Mouse (Mus musculus) kidney, postnatal 14 days (tissue): ENCODE data around the gene Pou6f1.
"Not testable (repeated sequence)": the region's sequence is repeated elsewhere in the genome, so short reads cannot be mapped to it uniquely, and the experiment has no call there.

ENCODE experiments used
- DNase-seq: peaks from one replicate; pipeline ENCODE4 v3.0.0; 2022; ENCODE audit warnings: mixed read lengths

The Pou6f1 gene

GRCm38 (mm10) chr15:100616221-100616620, 16.4 kb upstream of the Pou6f1 start:
- DNase-seq: no peak

- DNase-seq: peak; percentile 95
Observed at GRCm38 (mm10) chr15:100615825-100616220, 16.0 kb upstream of the Pou6f1 start.

- peak; percentile 99 for DNase-seq
Observed at GRCm38 (mm10) chr15:100614996-100615824, 15.4 kb upstream of the Pou6f1 start, which contains the start of gene Dazap2. Gene Dazap2 (plus strand): TSS chr15:100615349.

DNA sequence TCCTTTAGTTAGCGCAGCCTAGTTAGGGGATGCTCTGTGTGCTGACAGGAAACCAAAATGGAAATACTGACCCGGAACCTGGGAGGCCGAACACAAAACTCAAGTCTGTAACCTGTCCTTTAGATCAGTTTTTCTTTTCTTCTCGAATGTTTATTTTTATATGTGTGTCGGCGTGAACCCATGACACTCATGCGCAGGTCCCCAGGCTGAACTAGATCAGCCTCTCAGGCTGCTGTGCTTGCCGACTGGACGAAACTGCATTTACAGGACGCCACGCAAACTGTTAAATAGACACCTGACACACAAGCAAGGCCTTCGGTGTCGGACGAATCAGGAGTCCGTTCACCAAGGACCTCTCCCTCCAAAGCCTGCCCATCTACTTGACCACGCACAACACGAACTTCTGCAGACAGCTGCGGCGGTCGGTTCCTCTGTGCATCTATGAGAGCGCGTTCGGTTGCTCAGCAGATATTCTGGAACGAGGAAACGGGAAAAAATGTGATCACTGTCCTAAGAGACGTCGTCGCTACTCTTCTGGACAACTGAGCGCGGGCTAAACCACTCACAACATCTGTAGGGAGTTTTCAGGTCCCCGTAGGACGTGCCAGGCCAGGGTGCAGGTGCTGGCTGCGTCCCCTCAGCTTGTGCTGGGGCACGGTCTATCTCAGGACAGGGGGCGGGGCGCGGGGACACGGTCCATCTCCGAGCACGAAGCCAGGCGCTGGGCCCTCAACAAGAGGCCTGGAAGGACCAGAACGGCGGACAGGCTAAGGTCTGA, 14.6 kb upstream of the Pou6f1 start:
- DNase-seq: no peak

GRCm38 (mm10) chr15:100613584-100613983, 13.8 kb upstream of the Pou6f1 start:
- DNase-seq: peak; percentile 81

- no peak for DNase-seq
Observed at GRCm38 (mm10) chr15:100612432-100612831, 12.6 kb upstream of the Pou6f1 start.

GRCm38 (mm10) chr15:100611951-100612350, 12.2 kb upstream of the Pou6f1 start:
- no peak for DNase-seq

DNA sequence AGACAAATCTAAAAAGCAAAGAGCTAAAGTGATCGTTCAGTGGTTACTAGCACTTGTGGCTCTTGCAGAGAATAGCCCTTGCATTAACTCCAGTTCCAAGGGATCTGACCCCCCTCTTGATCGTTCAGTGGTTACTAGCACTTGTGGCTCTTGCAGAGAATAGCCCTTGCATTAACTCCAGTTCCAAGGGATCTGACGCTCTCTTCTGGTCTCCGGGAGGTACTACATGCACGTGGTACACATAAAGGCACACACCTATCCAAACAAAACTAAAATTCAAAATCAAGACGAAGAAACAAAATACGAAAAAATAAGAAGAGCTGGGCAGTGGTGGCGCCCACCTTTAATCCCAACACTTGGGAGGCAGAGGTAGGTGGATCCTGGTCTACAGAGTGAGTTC, 6.9 kb upstream of the Pou6f1 start:
- not testable (repeated sequence) for DNase-seq

DNA sequence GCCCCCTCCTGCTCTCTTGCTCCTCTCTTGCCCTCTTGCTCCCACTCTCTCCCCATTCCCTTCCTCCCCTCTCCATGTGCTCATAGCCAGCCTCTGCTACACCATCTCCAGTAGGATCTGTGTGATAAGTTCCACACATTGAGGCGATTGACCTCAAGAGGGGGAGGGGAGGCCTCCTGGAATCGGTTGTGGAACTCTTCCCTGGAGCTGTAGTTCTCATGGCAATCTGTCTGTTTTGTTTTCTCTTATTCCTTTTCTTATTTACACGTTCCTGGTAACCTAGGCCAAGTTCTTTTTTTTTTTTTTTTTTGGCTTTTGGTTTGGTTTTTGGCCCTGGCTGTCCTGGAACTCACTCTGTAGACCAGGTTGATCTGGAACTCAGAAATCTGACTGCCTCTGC, 1.9 kb upstream of the Pou6f1 start:
- no peak for DNase-seq

DNA sequence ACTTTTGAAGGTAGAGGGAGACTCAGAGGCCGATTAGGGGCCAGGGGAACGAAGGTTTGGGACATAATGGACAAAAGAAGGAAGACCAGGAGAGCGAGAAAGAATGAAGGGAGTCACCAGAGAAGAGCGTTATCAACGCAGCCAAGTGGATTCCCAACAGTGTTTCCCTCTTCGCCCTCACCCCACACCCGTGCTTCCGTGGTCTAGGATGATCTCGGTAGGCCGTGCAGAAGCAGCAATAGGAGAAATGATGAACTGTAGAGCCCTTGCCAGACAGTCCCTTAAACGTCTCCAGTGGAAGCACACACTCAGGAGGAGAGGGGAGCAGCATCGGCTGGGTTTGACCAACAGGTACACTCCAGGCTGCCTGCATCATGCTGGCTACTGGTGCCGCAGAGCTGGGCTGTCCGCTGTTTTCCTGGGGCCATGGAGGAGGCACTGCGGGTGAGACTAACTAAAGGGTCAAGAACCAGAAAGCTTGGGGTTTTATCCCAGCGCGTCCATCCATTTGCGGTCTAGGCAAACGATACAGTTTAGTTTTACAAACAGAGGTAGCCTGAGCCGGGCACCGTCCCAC, 1.0 kb upstream of the Pou6f1 start:
- no peak for DNase-seq

- peak; percentile 87 for DNase-seq
Observed at GRCm38 (mm10) chr15:100600047-100600695, 387 bp upstream of the Pou6f1 start.

GRCm38 (mm10) chr15:100598883-100599275, 905 bp downstream of the Pou6f1 start:
- peak; percentile 73 for DNase-seq

DNA sequence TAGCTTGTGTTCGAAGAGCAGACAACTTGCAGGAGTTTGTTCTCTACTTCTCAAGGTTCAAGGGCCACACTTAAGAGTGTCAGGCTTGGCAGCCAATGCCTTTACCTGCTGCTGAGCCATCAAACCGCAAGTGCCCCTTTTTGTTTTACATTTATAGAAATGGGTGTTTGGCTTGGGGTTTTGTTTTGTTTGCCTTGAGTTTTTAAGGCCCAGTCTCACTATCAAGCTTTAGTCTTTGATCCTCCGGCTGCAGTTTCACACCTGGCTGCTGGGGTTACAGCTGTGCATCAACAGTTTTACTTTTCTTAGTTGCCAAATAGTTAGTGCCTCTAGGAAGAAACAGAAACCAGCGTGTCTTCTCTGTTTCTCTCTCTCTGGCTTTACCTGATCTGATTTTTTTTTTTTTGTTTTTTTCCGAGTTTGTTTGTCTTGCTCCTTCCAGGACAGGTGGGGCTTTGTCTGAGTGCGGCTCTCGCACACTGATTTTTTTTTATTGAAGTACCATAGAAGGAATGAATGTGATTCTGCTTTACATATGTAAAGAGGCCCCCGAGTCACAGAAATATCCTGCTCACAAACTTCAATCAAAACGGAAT, 1.4 kb downstream of the Pou6f1 start:
- DNase-seq: no peak

GRCm38 (mm10) chr15:100592817-100593216, 7.0 kb downstream of the Pou6f1 start:
- DNase-seq: no peak

GRCm38 (mm10) chr15:100590436-100590835, 9.3 kb downstream of the Pou6f1 start:
- DNase-seq: no peak

DNA sequence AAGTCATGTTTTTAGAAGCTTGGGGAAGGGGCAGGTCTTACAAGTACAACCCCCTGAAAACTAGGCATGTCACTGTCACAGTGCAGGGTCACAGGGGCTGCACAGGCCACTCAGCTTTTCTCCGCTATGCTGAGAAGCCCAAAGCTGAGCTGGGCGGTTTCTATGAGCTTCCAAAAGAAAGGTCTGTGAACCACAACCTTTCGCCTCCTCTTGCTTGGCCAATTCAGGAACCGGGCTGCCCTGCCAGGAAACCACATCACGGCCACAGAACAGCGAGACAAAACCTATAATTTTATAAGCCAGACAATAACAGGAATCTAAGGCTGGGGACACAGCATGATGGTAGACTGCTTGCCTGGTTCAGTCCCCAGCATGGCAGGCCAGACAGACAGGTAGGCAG, 11.5 kb downstream of the Pou6f1 start:
- DNase-seq: no peak

- DNase-seq: peak; percentile 76
Observed at GRCm38 (mm10) chr15:100587166-100587565, 12.6 kb downstream of the Pou6f1 start.

DNA sequence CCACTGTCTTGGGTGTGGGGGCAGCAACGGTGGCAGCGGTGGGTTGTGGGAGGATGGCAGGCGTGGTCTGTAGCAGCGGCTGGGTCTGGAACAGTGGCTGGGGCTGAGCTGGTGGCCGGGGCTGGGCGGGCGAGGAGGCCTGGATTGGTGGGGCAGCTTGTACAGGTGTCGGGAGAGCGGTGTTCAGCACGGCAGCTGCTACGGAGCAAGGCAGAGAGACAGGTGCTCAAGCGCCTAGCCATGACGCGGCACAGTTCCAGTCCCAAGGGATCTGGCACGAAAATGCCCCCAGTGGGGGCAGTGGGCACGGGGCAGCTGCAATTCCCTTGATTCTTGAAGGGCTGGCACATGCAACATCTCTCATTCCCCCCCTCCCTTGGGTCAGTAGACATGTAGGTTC, 13.9 kb downstream of the Pou6f1 start:
- no peak for DNase-seq

DNA sequence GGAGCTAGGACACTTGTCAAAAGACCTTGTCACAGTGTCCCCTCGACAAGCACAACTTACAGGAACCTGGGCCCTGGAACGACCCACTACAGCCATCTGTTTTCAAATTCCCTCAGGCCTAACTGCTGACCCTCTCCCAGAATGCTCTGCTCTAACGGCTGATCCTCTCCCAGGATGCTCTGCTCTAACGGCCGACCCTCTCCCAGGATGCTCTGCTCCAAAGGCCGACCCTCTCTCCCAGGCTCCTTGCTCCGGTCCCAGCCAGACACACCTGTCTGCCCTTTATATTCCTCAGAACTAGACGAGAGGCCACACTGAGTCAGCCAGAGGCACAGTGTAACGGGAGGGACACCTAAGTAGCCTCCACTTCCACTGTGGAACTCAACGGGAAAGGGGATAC, 19.7 kb downstream of the Pou6f1 start:
- DNase-seq: no peak

DNA sequence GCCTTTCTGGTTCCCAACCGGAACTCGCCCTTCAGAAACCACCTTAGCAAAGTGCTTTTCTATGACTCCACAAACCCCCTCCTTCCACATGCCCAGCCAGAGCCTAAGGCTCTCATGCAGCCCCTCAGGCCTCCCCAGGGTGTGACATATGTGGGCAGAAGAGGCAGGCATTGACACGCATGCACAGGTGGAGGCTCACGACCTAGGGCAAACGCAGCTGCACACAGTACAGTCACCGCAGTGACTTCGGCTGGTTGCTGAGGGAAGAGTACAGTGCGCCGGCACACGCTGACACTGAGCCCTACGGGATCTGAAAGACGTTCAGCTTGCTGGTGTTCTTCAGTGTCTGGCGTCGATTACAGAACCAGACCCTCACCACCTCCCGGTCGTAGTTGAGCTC, 21.8 kb downstream of the Pou6f1 start:
- no peak for DNase-seq

GRCm38 (mm10) chr15:100576810-100577209, 23.0 kb downstream of the Pou6f1 start:
- no peak for DNase-seq

- DNase-seq: no peak
Observed at GRCm38 (mm10) chr15:100576392-100576791, 23.4 kb downstream of the Pou6f1 start.

DNA sequence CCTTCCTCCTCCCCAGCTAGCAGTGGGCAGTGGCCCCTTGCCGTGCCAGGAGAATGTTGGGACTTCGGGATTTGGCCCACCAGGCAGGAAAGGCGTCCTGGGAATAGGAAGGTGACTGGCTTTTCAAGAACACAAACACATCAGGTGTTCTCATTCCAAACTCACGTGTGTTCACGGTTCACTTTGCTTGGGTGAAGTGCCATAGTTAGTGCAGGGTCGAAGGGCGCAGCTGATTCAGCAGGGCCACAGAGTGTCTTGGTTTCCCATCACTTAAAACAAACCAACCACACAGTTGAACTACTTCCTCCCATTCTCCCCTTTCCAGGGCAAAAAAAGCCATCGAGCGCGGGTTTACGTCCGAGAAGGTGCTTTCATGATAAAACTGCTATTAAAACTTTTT, 24.4 kb downstream of the Pou6f1 start:
- peak; percentile 69 for DNase-seq
